Mouse (Mus musculus) kidney, postnatal 0 days (tissue): ENCODE measurements around the gene Pou2f1. TPM values are rescaled to one million over a fixed set of nuclear protein-coding genes. Genes with fewer than 3 reads are reported as not detected.
A peak's percentile ranks its signal among the peaks of the same experiment; 100 is the strongest.

ENCODE experiments used
- ATAC-seq: fragments of 200-750 bp; cut with Nextera tagmentation; replicated peaks from 2 replicates; pipeline ENCODE4 v1.8.0; 2017; ENCODE audit warnings: low read depth, moderate number of reproducible peaks, moderate TSS enrichment, moderate library complexity; ENCODE audit not compliant: low FRiP score
- DNase-seq: peaks from one replicate; pipeline ENCODE4 v3.0.0-alpha.2; 2016; ENCODE audit warnings: low spot score
- H3K27ac ChIP-seq: fragments of 300-500 bp; sonication (generic); 2 replicates; pipeline ENCODE4 v1.5.1; 2014; ENCODE audit warnings: mild to moderate bottlenecking
- H3K27me3 ChIP-seq: fragments of 300-500 bp; sonication (generic); 2 replicates; pipeline ENCODE4 v1.6.1; 2014; ENCODE audit warnings: low read length, mixed read lengths; ENCODE audit not compliant: insufficient read depth
- H3K36me3 ChIP-seq: fragments of 300-500 bp; sonication (generic); 2 replicates; pipeline ENCODE4 v1.6.1; 2014; ENCODE audit warnings: low read length, mixed read lengths; ENCODE audit not compliant: insufficient read depth
- H3K4me1 ChIP-seq: fragments of 300-500 bp; sonication (generic); replicated peaks from 2 replicates; pipeline ENCODE4 v1.6.1; 2014; ENCODE audit warnings: antibody characterized with exemption, low read length, mixed read lengths; ENCODE audit not compliant: insufficient read depth
- H3K4me2 ChIP-seq: fragments of 300-500 bp; sonication (generic); 2 replicates; pipeline ENCODE4 v1.6.1; 2014; ENCODE audit warnings: mild to moderate bottlenecking, low read length, moderate library complexity, mixed read lengths
- H3K4me3 ChIP-seq: fragments of 300-500 bp; sonication (generic); replicated peaks from 2 replicates; pipeline ENCODE4 v1.5.1; 2014; ENCODE audit warnings: low read depth, low read length
- H3K9ac ChIP-seq: fragments of 300-500 bp; sonication (generic); 2 replicates; pipeline ENCODE4 v1.6.1; 2014; ENCODE audit warnings: low read depth, low read length
- H3K9me3 ChIP-seq: fragments of 300-500 bp; sonication (generic); replicated peaks from 2 replicates; pipeline ENCODE4 v1.6.1; 2016; ENCODE audit warnings: low read length, inconsistent platforms, mixed read lengths
- CTCF ChIP-seq: IDR thresholded peaks from 2 replicates; pipeline ENCODE4 v1.5.1; 2016; ENCODE audit warnings: antibody characterized with exemption, low read depth, mild to moderate bottlenecking, moderate library complexity
- WGBS: fragments of 180-500 bp; shearing (Covaris S2); extraction: QIAGEN DNeasy Blood & Tissue Kit; methylation state at CpG from one replicate; pipeline ENCODE4 v1.1.7; 2014; 5-methylcytosine and 5-hydroxymethylcytosine counted together
- polyA plus RNA-seq: library from polyadenylated mRNA; unstranded; fragments of >200 nt; fragmentation: Nextera tagmentation; extraction: Ambion mirVana; gene quantifications from 2 replicates; pipeline ENCODE4 v1.2.1, GENCODE M21; 2015

The Pou2f1 gene
- polyA plus RNA-seq, 1 experiment from 2014 or later = 11.6 TPM

DNA sequence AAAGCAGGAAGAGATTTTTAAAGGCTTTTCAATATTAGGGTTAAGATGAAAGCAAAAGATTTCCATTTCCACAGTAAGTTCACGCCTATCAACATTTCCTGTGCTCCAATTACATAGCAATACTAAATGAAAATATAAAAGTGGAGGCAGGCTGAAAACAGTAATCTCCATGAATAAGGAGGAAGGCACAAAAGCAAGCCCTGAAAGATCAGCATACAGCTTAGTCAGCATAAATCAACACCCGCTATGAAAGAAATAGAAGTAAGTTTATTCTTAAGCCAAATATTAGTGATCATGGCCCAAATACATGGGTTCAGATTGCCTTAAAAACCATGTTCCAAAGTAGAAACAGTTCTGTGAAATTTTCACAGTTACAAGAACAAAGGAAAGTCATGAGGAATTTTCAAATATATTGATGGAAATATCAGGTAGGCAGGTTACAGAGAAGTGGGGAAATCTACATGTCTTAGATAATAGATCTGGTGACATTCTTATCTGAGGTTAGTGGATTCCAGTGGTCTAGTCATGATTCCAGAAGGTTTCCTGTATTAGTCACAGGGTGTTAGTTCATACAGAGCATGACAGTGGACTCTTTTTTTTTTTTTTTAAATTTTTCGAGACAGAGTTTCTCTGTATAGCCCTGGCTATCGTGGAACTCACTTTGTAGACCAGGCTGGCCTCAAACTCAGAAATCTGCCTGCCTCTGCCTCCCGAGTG lies 6.3 kb upstream of the Pou2f1 start:
- 89% methylated on average over 5 of the region's 5 CpGs for WGBS
- Histone ChIP-seq H3K36me3 (no peaks in the 10 kb centered on the region), H3K27me3 (no peaks in the 10 kb centered on the region), H3K27ac (no peak overlapping the region), H3K9ac (no peak overlapping the region), H3K4me1 (no peaks in the 10 kb centered on the region), H3K9me3 (no peaks in the 10 kb centered on the region), H3K4me3 (no peak overlapping the region), H3K4me2 (no peak overlapping the region)
- no peak for ATAC-seq
- no peak for DNase-seq
- TF ChIP-seq CTCF = no peak

DNA sequence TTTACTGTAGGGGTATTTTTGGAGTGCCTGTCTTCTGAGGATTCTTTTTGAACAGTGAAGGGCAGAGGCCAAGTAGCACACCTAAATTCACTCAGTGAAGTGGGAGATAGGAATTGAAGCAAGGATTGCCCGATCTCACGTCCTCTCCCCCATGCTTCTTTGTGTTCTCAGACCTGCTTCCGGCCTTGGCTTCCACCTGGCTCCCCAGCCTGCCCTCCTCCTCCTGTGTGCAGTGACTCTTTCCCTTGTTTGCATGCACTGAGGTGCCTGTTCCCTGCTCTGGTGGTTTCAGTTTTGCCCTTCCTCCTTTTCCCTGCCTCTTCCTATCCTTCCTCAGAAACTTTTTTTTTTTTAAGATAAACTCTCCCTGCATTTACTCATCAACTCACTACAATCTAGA lies 4.5 kb upstream of the Pou2f1 start:
- TF ChIP-seq CTCF = no peak
- no peak overlapping the region for H3K27ac ChIP-seq
- DNase-seq (no peak), ATAC-seq (no peak)
- H3K36me3 ChIP-seq = no peaks in the 10 kb centered on the region
- H3K9ac ChIP-seq = no peak overlapping the region
- 52% methylated on average over 3 of the region's 3 CpGs for WGBS
- H3K9me3 ChIP-seq = no peaks in the 10 kb centered on the region
- H3K4me2 ChIP-seq = no peak overlapping the region
- H3K4me3 ChIP-seq = no peak overlapping the region
- H3K27me3 ChIP-seq = no peaks in the 10 kb centered on the region
- no peaks in the 10 kb centered on the region for H3K4me1 ChIP-seq

DNA sequence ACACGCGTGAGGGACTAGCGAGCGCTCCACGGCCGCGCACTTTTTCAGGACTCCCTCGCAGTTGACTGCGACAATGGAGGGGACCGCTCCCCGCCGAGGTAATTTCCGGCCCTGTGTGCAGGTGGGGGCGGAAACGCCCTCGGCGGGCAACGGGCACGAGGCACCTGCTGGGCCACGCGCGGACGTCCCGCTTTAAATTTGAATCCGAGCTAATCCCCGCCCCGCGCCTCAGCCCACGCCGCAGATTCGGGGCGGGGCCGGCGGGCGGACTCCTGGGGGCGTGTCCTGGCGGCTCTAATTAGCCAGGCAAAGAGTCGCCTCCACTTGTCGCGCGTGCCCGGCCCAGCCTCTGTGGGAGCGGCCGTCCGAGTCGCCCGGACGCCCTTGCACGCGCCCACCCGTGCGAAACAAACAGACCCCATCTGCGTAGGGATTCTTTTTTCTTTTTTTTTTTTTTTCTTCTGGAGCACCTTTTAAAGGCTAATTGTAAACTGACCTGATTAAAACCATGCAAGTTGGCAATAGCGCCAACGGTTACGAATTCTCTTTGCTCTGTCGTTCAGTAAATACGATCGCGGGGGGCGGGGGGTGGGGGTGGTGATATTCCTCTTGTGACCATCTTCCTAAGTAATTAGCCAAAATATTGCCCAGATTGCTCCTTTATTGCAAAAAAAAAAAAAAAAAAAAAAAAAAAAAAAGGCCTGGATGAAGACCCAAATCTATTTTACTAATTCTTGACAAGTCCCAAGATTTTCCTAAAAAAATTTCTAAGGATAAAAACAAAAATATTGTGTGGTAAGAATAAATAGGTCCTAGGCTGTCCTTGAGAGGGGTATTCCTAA lies 924 bp upstream of the Pou2f1 start:
- TF ChIP-seq CTCF = no peak; the same call in 1 of the 2 replicates
- peak overlapping the region; percentile 55 for H3K4me3 ChIP-seq
- no peaks in the 10 kb centered on the region for H3K9me3 ChIP-seq
- H3K4me1 ChIP-seq = peaks cover 14% of the 10 kb centered on the region
- DNase-seq (peak; percentile 94), ATAC-seq (peak; percentile 83)
- H3K27me3 ChIP-seq = no peaks in the 10 kb centered on the region
- H3K4me2 ChIP-seq = peak overlapping the region; percentile 78
- H3K36me3 ChIP-seq = no peaks in the 10 kb centered on the region
- H3K27ac ChIP-seq = peak overlapping the region; percentile 70
- peak overlapping the region; percentile 33 for H3K9ac ChIP-seq
- WGBS = under 1% methylated on average over 61 of the region's 61 CpGs

DNA sequence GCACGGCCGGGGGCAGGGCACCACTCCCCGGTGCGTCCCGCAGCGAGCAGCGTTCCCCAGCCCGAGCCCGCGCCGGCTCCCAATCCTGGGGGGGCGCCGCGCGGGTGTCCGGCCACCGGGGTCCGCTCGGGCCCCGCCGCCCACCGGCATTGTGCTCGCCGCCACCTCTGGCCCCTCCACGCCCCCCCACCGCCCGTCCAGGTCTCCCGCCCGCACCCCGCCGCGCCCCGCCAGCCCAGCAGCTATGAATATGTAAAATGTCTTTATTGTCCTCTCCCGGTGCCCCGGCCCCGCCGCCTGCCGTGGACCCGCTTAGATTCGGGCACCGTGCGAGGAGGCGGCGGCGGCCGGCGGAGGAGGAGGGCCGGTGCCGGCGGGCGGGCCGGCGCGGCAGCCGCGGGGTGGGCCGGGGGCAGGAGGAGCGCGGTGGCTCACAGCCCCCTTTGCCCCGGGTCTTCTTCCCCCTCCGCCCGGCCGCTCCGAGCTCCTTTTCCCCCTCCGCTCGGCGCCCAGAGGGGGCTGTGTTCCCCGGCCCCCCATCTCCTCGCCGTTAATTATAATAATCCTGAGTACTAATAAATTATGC lies 481 bp downstream of the Pou2f1 start:
- no peaks in the 10 kb centered on the region for H3K36me3 ChIP-seq
- H3K27ac ChIP-seq = peak overlapping the region; percentile 91
- H3K4me3 ChIP-seq = peak overlapping the region; percentile 99
- TF ChIP-seq CTCF = no peak
- peaks cover 14% of the 10 kb centered on the region for H3K4me1 ChIP-seq
- no peaks in the 10 kb centered on the region for H3K9me3 ChIP-seq
- H3K9ac ChIP-seq = peak overlapping the region; percentile 89
- H3K27me3 ChIP-seq = no peaks in the 10 kb centered on the region
- DNase-seq (no peak), ATAC-seq (peak; percentile 42)
- WGBS = 2% methylated on average over 43 of the region's 70 CpGs
- H3K4me2 ChIP-seq = peak overlapping the region; percentile 96

DNA sequence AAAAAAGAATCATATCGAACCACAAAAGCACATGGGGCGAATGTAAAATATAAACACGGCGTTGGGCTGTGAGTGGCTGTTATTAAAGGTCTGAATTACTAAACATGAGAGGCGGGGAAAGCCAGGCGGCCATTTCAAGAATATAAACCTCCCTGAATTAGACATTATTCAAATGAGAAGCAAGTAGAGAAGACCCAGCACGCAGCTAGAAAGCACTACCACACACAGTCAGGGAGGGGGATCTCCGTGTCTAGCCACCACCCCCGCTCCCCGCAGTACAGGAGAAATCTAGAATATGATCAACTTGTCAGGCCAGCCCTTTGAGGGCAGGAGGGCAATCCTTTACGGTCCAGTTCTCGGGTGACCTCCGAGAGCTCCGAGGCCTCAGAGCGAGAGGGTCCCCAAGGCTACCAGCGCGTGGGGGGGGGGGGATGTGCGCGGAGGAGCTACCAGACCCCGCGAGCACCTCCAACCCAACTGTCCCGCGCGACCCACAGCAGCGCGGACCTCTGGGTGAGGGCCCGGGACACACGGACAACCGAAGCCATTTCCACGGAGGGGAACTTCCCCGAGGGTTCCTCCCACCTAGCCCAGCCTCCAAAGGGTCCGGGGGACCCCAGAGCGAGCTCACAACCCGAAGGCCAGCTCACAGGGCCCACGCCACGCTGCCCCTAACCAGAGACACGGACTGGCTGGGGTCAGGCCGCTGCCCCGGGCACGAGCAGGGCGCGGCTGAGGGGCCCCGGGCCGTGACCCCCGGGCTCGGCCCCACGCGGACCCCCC lies 1.2 kb downstream of the Pou2f1 start:
- Histone ChIP-seq H3K27me3 (no peaks in the 10 kb centered on the region), H3K4me3 (peak overlapping the region; percentile 99), H3K9me3 (no peaks in the 10 kb centered on the region), H3K4me2 (peak overlapping the region; percentile 96), H3K9ac (peak overlapping the region; percentile 89), H3K36me3 (no peaks in the 10 kb centered on the region), H3K27ac (peak overlapping the region; percentile 91), H3K4me1 (peaks cover 14% of the 10 kb centered on the region)
- WGBS = 1% methylated on average over 42 of the region's 48 CpGs
- peak; percentile 71 for DNase-seq
- ATAC-seq = peak; percentile 18
- TF ChIP-seq CTCF = no peak
